Mouse (Mus musculus) heart, embryonic 11.5 days (tissue): Measurements from ENCODE around the gene Gabbr2. TPM values are rescaled to one million over a fixed set of nuclear protein-coding genes. Genes with fewer than 3 reads are reported as not detected.
A peak's percentile ranks its signal among the peaks of the same experiment; 100 is the strongest.

Experiments
- ATAC-seq: fragments of 200-750 bp; cut with Nextera tagmentation; replicated peaks from 2 replicates; pipeline ENCODE4 v1.8.0; 2017; ENCODE audit warnings: moderate library complexity; ENCODE audit not compliant: insufficient number of reproducible peaks, low FRiP score, low TSS enrichment
- H3K27ac ChIP-seq: fragments of 300-500 bp; sonication (generic); 2 replicates; pipeline ENCODE4 v1.5.1; 2014; ENCODE audit warnings: mild to moderate bottlenecking, low read depth, low read length
- H3K27me3 ChIP-seq: fragments of 300-500 bp; sonication (generic); 2 replicates; pipeline ENCODE4 v1.6.1; 2014; ENCODE audit warnings: mild to moderate bottlenecking, low read length, mixed read lengths; ENCODE audit not compliant: control insufficient read depth, insufficient read depth
- H3K36me3 ChIP-seq: fragments of 300-500 bp; sonication (generic); 2 replicates; pipeline ENCODE4 v1.6.1; 2014; ENCODE audit warnings: mild to moderate bottlenecking, low read length, moderate library complexity, mixed read lengths; ENCODE audit not compliant: control insufficient read depth, insufficient read depth
- H3K4me1 ChIP-seq: fragments of 300-500 bp; sonication (generic); 2 replicates; pipeline ENCODE4 v1.6.1; 2014; ENCODE audit warnings: low read length; ENCODE audit not compliant: control insufficient read depth, insufficient read depth
- H3K4me2 ChIP-seq: fragments of 300-500 bp; sonication (generic); 2 replicates; pipeline ENCODE4 v1.6.1; 2014; ENCODE audit warnings: mild to moderate bottlenecking, moderate library complexity
- H3K4me3 ChIP-seq: fragments of 300-500 bp; sonication (generic); 2 replicates; pipeline ENCODE4 v1.5.1; 2014; ENCODE audit warnings: low read depth, low read length
- H3K9ac ChIP-seq: fragments of 300-500 bp; sonication (generic); 2 replicates; pipeline ENCODE4 v1.6.1; 2014; ENCODE audit warnings: mild to moderate bottlenecking, low read depth, low read length, moderate library complexity
- H3K9me3 ChIP-seq: fragments of 300-500 bp; sonication (generic); replicated peaks from 2 replicates; pipeline ENCODE4 v1.6.1; 2016; ENCODE audit warnings: low read length; ENCODE audit not compliant: control insufficient read depth
- WGBS: fragments of 180-500 bp; shearing (Covaris S2); extraction: QIAGEN DNeasy Blood & Tissue Kit; methylation state at CpG from one replicate; pipeline ENCODE4 v1.1.7; 2014; ENCODE audit not compliant: insufficient replicate concordance; 5-methylcytosine and 5-hydroxymethylcytosine counted together
- polyA plus RNA-seq: library from polyadenylated mRNA; unstranded; fragments of >200 nt; fragmentation: Nextera tagmentation; extraction: Ambion mirVana; gene quantifications from 2 replicates; pipeline ENCODE4 v1.2.1, GENCODE M21; 2014

Gene Gabbr2
- polyA plus RNA-seq, 1 experiment from 2014 or later, result 0.13 TPM

- no peak overlapping the region for H3K4me2 ChIP-seq
- H3K27ac ChIP-seq, result no peak overlapping the region
- H3K9me3 ChIP-seq, result no peaks in the 10 kb centered on the region
- no peak overlapping the region for H3K9ac ChIP-seq
- 53% methylated on average over 10 of the region's 10 CpGs for WGBS
- no peaks in the 10 kb centered on the region; the same call in 1 of the 2 replicates for H3K4me1 ChIP-seq
- no peak for ATAC-seq
- no peak overlapping the region for H3K4me3 ChIP-seq
- H3K36me3 ChIP-seq, result no peaks in the 10 kb centered on the region; the same call in 1 of the 2 replicates
- H3K27me3 ChIP-seq, result no peaks in the 10 kb centered on the region; the same call in 1 of the 2 replicates
Observed at GRCm38 (mm10) chr4:47022804-47023603, 31.3 kb upstream of the Gabbr2 start.

- H3K4me2 ChIP-seq, result no peak overlapping the region
- no peak for ATAC-seq
- WGBS, result 18% methylated on average over 5 of the region's 5 CpGs
Observed at GRCm38 (mm10) chr4:47020563-47020962, 28.9 kb upstream of the Gabbr2 start.

GRCm38 (mm10) chr4:47015156-47015555 is 23.5 kb upstream of the Gabbr2 start:
- H3K27me3 ChIP-seq, result no peaks in the 10 kb centered on the region; the same call in 1 of the 2 replicates
- H3K9ac ChIP-seq, result no peak overlapping the region
- H3K27ac ChIP-seq, result no peak overlapping the region
- no peaks in the 10 kb centered on the region for H3K36me3 ChIP-seq
- H3K4me3 ChIP-seq, result no peak overlapping the region
- no peak for ATAC-seq
- H3K9me3 ChIP-seq, result no peaks in the 10 kb centered on the region
- no peak overlapping the region for H3K4me2 ChIP-seq
- peaks cover 6% of the 10 kb centered on the region for H3K4me1 ChIP-seq
- WGBS, result 28% methylated on average over 3 of the region's 3 CpGs

More at GRCm38 (mm10) chr4:47020563-47020962, 28.9 kb upstream of the Gabbr2 start:
- Histone ChIP-seq H3K9ac (no peak overlapping the region), H3K27me3 (no peaks in the 10 kb centered on the region), H3K36me3 (no peaks in the 10 kb centered on the region), H3K27ac (no peak overlapping the region), H3K9me3 (no peaks in the 10 kb centered on the region), H3K4me1 (no peaks in the 10 kb centered on the region; the same call in 1 of the 2 replicates), H3K4me3 (no peak overlapping the region)

- peaks cover 6% of the 10 kb centered on the region for H3K4me1 ChIP-seq
- no peak overlapping the region for H3K9ac ChIP-seq
- no peaks in the 10 kb centered on the region for H3K9me3 ChIP-seq
- H3K27ac ChIP-seq, result no peak overlapping the region
- no peak for ATAC-seq
- H3K27me3 ChIP-seq, result peaks cover 4% of the 10 kb centered on the region
- WGBS, result 65% methylated on average over 10 of the region's 10 CpGs
- no peaks in the 10 kb centered on the region for H3K36me3 ChIP-seq
- H3K4me3 ChIP-seq, result no peak overlapping the region
- H3K4me2 ChIP-seq, result no peak overlapping the region
Observed at GRCm38 (mm10) chr4:47012476-47012875, 20.8 kb upstream of the Gabbr2 start.

GRCm38 (mm10) chr4:47010400-47011231 is 18.9 kb upstream of the Gabbr2 start:
- Histone ChIP-seq H3K9me3 (no peaks in the 10 kb centered on the region), H3K4me3 (no peak overlapping the region), H3K9ac (no peak overlapping the region), H3K4me1 (peaks cover 6% of the 10 kb centered on the region), H3K27ac (no peak overlapping the region), H3K36me3 (no peaks in the 10 kb centered on the region), H3K4me2 (peak overlapping the region; percentile 4; the same call in 1 of the 2 replicates), H3K27me3 (peaks cover 4% of the 10 kb centered on the region)
- no peak for ATAC-seq
- WGBS, result 48% methylated on average over 12 of the region's 12 CpGs

- 50% methylated on average over 8 of the region's 8 CpGs for WGBS
- H3K4me3 ChIP-seq, result no peak overlapping the region
- no peak overlapping the region for H3K9ac ChIP-seq
- no peak overlapping the region for H3K27ac ChIP-seq
- no peaks in the 10 kb centered on the region for H3K9me3 ChIP-seq
- H3K27me3 ChIP-seq, result peaks cover 9% of the 10 kb centered on the region
- ATAC-seq, result no peak
- no peak overlapping the region for H3K4me2 ChIP-seq
- H3K4me1 ChIP-seq, result no peaks in the 10 kb centered on the region
- no peaks in the 10 kb centered on the region for H3K36me3 ChIP-seq
Observed at GRCm38 (mm10) chr4:47000626-47001395, 9.1 kb upstream of the Gabbr2 start.

GRCm38 (mm10) chr4:46997969-46998368 is 6.3 kb upstream of the Gabbr2 start:
- Histone ChIP-seq H3K9ac (no peak overlapping the region), H3K9me3 (no peaks in the 10 kb centered on the region), H3K4me3 (no peak overlapping the region), H3K4me2 (no peak overlapping the region), H3K27me3 (peaks cover 27% of the 10 kb centered on the region), H3K36me3 (no peaks in the 10 kb centered on the region), H3K4me1 (no peaks in the 10 kb centered on the region), H3K27ac (no peak overlapping the region)
- WGBS, result 76% methylated on average over 2 of the region's 2 CpGs
- ATAC-seq, result no peak

GRCm38 (mm10) chr4:46992827-46993473 is 1.3 kb upstream of the Gabbr2 start:
- ATAC-seq, result no peak
- 6% methylated on average over 8 of the region's 8 CpGs for WGBS
- Histone ChIP-seq H3K4me1 (peaks cover 12% of the 10 kb centered on the region; the same call in 1 of the 2 replicates), H3K9me3 (no peaks in the 10 kb centered on the region), H3K4me3 (no peak overlapping the region), H3K27me3 (peaks cover 68% of the 10 kb centered on the region), H3K4me2 (no peak overlapping the region), H3K9ac (no peak overlapping the region), H3K36me3 (no peaks in the 10 kb centered on the region), H3K27ac (no peak overlapping the region)
